Mouse (Mus musculus) layer of hippocampus, adult 9-11 months (tissue): ENCODE data around the gene Prepl.

Source experiments
- DNase-seq: peaks from one replicate; pipeline ENCODE4 v3.0.0; 2022

Prepl gene

DNA sequence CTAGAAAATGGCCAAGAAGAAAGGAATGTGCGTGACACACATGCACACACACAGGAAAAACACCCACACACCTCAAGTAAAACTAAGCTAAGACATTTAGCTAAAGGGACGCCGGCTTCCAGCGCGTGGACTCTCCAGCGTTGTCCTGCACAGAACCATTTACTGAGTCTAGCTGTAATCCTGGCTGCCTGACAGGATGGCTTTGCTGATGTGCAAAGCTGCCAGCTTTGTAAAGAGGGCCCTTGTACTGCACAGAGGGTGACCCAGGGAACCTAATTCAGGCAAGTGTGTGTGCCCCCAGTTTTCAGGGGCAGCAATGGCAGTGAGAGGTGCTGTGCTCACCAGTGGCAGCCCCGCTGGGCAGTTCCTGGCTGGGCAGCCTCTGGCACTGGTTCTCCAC, 22.7 kb downstream of the Prepl start:
- DNase-seq, result peak; percentile 33

DNA sequence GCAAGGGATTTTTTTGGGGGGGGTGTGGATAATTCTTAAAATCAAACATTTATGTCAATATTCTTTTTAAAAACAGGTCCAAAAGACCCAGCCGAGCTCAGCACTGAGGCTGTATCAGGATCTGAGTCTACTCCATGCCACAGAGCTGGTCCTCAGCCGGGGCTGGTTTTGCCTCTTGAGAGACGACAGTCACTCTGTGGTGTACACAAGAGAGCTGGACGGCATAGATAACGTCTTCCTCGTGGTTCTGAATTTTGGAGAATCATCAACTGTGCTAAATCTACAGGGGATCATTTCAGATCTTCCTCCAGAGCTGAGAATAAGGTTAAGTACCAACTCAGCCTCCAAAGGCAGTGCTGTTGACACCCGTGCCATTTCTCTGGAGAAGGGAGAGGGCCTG, 26.5 kb downstream of the Prepl start:
- no peak for DNase-seq

DNA sequence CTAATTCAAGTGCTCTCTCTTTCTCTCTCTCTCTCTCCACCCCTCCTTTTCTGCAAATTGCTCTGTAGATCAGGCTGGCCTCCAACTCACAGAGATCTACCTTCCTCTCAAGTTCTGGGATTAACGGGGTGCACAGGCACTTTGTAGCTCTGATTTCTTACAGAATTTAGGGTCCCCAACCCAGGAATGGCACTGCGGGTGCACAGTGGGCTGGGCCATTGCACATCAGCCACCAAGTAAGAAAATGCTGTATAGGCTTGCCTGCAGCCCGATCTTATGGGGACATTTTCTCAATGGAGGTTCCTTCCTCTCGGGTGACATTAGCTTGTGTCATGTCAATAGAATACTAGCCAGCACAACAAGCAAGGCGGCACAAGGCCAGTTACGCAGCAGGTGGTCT, 30.9 kb downstream of the Prepl start:
- no peak for DNase-seq

DNA sequence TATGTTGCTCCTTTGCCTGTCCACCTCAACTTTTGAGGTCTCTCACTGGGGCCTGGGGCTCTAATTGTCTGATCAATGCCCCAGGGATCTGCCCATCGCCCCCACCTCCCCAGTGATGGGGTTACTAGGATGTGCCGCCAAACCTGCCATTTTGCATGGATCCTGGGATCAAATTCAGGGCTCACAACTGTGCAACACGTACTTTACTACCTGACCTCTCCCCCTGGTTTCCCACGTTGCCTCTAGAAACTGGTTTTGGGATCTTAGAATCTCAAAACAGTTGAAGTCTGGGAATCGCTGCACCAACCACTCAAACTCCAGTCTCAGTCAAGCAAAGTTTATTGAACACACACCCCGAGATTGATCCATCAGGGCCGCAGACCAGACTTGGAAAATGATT, 31.8 kb downstream of the Prepl start:
- no peak for DNase-seq

DNA sequence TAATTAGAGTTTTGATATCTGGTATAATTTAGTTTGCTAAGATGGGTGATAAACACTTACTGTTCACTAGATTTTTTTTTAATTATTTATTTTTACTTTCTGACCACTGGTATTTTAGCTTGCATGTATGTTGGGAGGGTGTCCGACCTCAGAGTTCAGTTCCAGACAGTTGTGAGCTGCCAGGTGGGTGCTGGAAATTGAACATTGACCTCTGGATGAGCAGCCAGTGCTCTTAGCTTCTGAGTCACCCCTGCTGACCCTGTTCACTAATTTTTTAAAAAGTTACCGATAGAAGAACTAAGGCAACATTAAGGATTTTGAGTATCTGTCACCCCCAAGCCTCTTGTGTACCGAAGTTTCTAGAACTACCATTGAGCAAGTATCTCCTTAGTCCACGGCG, 41.7 kb downstream of the Prepl start:
- no peak for DNase-seq

DNA sequence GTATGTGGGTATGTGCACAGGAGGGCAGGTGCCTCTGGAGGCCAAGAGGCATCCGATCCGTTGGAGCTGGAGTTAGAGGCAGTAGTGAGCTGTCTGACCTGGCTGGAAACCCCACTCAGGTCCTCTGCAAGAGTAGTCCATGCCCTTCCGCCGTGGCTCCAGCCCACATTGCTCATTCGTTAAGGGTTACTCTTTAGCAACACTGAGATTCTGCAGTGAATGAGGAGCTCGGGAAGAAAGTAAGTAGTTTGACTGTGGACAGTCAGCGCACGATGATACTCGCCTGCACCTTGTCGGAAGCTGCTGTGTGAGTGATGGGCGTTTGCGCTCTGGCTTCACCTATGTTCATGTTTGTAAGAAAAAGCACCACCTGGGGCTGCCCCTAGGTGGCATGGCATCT, 44.9 kb downstream of the Prepl start:
- no peak for DNase-seq

DNA sequence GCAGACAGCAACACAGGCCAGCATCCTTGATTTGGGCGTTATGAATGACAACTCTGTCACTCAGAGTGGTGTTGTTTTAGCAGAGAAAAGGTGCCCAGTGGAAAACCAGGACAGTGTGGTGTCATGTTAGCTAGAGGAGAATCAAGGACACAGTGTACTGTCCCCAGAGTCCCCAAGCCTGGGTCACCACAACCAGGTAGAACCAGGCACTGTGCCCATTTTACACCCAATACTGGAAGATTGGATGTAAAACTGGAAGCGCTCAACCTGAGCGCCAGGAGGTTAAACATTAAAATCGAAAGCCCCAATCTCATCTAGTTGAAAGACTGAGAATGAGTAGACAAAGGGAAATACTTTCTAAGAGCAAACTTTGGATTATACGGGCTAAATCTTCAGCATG, 45.6 kb downstream of the Prepl start:
- no peak for DNase-seq

DNA sequence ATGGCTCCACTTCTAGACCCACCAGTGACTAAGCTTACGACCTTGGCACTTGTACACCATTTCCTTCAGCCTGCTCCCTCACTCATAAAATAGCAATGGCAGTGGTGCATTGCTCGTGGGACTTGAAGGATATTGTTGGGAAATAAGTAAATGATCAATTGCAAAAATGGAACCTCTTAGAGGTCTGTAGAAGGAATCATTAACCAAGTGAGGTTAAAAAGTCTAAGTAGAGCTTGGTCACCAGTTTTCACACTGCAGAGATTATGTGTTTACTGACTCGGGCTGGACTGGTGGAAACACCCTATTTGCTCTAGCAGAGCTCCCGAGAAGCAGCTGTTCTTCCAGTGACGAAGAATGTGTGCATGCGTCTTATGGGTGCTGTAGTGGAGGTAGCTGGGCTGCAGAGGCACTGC, 46.6 kb downstream of the Prepl start:
- no peak for DNase-seq

DNA sequence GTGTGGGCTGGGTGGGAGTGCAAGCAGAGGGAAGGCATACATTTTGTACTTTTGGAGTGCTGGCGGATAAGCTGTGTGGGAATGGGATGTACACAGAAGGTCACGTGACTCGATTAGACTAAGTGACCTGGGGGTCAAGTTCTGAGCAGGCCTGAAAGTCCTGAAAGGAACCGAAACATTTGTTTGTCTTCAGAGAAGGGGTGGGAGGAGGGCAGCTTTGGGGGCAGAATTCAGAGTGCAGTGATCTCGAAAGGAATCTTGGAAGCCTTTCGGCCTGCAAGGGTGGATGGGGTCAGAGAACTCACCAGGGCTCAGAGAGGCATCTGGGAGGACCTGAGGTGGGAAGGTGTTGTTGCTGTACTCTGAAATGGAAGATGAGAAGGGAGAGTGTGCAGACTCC, 47.6 kb downstream of the Prepl start:
- DNase-seq, result no peak

DNA sequence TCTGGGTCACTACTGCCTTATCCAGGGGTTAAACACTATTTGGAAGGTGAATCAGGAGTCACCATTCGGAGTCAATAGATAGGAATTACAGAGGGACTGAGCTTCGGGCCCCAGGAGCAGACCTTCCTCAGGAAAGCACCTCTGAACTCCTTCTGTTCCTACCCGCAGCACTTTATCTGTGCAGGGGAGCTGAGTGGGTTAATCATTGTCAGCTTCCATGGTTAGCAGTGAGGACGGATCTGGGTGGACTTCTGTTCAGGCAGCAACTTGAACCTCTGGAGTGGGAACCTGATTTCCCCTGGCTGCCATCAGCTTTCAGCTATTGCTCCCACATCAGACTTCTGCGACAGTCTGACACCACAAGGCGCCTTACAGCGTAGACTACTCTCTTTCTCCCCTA, 49.1 kb downstream of the Prepl start:
- no peak for DNase-seq

DNA sequence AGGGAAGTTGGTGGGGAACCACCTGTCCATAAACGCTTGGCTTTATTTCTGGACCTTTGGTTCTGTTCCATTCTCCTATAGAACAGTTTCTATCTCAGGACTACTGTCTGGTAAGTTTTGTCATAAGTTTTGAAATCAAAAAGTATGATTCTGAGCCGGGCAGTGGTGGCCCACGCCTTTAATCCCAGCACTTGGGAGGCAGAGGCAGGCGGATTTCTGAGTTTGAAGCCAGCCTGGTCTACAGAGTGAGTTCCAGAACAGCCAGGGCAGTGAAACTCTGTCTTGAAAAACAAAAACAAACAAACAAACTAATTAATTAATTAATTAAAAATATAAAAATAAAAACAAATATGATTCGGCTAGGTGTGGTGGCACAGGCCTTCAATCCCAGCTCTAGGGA, 51.3 kb downstream of the Prepl start:
- DNase-seq, result no peak

DNA sequence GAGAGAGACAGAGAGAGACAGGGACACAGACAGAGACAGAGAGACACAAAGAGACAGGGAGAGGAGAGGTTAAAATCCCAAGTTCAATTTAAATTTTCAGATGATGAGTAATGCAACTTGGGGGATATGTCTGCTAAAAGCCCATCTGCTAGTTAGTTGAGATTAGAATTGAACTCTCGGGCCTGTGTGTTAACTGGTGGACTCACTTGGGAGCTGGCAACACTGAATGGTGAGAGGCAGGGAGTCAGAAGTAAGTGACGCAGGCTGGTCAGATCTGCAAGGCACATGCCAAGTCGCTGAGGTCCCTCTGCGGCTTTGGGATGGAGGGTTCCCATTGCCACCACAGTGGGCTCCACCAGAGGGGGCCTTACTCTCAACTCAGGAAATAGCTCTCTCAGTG, 51.7 kb downstream of the Prepl start:
- DNase-seq, result no peak

DNA sequence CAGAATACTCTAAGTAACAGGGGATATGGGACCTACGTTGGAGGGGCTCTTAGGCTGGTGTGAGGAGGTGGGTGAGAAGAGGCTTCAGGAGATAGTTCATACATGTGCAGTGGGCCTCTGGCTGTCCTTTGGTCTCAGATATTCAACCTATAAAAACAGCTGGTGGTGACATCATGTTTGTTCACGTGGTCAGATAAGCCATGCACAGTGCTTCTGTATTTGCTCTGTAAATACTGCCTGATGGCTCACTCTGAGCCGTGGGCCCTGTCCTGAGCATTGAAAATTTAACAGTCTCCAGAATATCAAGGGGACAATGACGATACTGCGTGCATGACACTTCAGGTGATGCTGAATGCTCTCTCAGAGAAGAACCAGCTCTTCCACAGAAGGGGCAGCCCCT, 52.2 kb downstream of the Prepl start:
- no peak for DNase-seq

DNA sequence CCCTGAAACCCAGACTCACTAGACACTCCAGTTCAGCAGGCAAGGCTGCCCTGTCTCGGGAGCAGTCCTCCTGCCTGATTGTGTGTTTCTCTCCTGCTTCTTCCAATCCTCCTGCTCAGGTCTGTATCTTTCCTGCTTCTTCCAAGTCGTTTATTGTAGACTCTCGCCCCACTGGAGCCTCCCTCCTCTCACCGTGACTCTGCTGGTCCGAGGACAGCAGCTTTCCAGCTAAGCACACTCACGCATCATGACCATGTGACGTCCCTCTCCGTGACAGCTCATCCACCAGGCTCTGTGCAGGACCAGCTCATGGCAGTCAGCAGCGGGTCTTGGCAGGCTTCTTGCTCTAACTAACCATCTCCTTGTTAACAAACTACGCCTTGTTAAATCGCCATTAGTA, 56.0 kb downstream of the Prepl start:
- peak; percentile 22 for DNase-seq

DNA sequence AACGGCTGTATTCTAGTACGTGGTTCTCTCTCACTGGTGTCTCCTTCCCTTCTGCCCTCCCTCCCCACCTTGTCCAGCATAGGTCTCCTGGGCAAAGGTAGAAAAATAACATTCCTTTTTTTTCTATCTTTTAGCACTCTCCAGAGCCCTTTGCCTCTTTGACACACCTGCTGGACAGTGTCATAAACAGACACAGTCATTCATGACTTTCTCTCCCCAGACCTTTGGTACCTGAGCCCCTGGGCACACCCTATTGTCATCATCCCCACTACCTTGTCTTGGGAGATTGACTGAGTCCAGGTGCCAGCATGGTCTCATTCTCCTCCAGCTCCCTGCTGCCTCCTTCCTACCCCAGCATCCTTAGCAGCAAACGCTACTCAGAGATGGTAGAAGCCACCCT, 57.0 kb downstream of the Prepl start:
- DNase-seq, result no peak

DNA sequence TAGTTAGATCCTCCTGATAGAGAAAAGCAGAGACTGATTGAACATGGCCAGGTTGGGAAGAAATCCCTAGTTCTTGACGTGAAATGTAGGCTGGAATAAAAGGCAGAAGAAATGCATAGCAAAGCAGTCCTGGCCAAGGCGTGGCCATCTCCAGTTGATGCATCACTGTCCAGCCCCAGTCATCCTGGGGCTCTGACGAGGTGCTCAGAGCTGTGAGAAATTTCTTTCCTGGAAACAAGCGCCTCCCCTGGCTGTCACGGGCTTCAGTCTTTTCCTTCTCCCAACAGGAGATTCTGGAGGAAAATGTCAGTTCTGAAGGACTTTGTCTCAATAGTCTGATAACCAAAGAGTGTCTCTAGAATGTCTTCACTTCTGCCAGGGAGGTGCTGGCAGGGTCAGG, 59.4 kb downstream of the Prepl start:
- DNase-seq, result no peak

DNA sequence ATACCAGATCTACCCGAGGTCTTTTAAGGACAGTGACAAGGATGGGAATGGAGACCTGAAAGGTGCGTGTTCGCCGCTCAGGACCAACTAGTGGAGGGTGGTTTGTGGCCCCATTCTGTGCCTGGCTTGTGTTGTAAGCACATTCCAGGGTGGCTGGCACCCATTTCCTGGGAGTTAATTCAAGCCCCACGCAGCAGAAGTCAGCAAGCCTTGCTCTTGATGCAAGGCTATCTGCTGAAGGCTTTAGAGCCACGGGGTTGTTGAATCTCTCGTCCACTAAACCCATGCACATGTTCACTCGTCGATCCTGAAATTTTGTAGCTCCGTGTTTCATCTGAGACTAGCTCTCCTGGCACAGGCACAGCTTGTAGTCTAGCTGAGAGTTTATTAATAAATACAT, 61.2 kb downstream of the Prepl start:
- no peak for DNase-seq

DNA sequence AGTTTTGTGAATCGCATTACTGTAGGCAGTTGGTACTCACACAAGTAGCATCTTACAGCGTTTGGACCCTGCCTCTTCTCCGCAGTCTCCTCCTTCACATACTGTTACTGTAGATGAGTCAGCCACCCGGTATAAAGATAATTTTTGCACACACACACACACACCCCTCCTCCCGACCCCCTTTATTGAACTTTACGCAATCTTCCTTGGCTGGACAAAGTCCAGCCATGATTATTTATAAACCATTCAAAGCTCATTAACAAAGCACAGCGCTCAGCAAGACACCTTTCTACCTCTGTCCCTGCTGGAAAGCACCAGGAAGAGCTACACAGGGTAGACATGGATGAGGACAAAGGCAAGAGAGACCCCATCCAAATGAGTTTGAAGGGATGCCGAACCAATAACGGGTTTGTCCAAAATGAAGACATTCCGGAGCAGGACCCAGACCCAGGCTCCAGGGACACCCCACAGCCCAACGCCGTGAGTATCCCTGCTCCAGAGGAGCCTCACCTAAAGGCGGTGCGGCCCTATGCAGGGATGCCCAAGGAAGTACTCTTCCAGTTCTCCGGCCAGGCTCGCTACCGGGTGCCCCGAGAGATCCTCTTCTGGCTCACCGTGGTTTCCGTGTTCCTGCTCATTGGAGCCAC, 61.8 kb downstream of the Prepl start, which contains the start of gene Slc3a1:
Gene Slc3a1 (plus strand): TSS at position 284 of the 647 bp plus-strand sequence.
- DNase-seq, result no peak

DNA sequence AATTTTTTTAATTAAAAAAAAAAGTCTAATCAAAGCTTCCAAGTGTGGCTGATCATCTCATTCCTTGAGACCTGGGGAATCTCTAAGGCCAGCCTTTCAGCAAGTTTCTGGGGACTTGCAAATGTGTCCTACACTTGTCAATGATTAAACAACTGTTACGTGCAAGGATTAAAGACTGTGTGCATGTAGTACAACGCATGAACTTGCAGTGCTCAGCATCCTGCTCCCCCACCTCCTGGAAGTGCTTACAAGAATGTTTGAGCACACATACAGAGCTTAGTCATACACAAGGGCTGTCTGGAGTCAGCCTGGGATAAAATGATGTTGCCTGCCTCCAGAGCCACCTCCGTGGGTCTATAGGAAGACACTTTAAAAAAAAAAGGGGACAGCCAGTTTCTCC, 62.8 kb downstream of the Prepl start:
- DNase-seq, result no peak

DNA sequence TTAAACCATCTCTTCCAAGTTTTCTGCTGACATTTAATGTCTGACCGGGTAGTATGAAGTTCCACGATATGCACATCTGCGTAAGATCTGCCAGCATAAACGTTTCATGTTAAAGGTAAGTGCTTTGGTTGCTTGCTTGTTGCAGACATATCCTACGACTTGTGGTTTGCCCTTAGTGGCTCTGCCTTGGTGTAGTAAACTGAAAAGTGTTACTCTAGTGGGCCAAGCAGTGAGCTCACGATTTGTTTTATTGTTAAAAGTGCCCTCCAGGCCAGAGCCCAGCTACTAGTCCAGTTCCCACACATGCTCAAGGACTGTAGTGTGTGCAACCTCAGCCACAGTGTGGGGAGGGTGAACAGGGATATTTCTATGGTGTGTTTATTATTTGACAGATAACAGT, 63.6 kb downstream of the Prepl start:
- no peak for DNase-seq

DNA sequence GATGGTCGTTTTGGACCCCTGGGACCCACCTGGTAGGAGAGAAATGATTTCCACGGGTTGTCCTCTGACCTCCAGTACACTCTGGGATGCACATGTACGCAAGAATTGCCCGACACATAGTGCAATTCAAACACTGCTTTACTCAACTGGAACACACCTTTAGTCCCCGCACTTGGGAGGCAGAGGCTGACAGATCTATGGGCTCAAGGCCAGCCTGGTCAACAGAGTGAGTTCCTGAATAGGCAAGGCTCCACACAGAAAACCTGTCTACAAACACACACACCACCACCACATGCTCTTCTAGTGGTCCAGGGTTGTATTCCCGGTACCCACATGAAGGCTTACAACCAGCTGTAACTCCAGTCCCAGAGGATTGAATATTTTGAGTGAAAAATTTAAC, 64.9 kb downstream of the Prepl start:
- DNase-seq, result no peak

DNA sequence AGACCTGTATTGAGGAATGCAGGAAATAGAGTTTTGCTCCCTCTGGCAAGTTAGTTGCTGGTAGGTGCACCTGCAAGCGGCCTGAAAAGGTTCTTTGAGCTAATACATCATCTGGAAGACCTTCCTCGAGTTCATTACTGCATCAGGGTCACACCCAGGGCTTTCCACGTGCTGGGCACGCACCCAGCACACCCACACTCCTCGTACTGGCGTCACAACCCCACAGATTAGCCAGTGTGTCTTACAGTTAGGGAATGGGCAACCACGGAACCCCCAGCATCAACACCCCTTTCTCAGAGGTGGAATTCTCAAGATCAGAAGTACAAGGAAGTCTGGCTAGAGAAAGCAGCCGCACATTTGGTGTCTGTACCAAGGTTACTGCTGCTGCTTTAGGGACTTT, 65.8 kb downstream of the Prepl start:
- DNase-seq, result no peak

DNA sequence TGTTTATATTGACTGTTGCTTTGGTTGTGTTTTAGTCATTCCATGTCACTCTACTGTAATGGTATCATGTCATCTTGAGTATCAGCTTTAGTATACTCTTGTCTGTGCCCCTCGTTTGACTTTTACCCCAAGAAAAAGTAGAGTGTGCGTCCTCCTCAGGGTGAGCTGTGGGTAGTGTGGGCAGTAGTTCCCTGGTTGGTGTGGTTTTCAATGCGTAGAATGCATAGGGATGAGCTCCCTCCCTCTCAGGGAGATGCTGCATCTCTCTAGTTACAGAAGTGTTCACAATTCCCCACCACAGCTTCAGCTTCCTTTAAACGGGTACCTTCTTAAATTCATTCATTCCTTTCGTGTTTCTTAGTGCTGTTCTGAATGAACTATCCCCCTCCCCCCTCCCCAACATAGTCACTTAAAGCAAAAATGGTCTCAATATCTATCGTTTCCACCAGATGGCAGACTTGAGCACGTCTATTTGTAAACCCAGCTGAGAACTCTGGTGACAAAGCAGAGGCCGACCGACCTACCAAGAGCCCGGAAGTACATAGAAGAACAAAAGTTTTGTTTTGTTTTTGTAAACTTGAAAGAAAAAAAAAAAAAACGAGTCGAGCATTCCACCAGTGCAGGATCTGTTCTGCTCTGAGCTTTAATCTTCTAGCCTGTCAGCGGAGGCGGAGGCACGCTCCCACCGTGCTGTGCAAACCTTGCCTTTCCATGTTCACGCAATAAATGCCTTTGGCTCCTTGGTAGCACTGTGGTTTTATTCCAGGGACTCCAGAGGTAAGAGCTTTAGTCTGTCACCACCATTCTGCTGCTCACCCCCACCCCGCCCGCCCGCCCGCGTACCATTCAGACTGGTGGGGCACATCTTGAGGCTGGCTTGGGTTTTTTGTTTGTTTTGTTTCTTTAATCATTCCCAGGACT, 66.5 kb downstream of the Prepl start:
- peak; percentile 52 for DNase-seq

DNA sequence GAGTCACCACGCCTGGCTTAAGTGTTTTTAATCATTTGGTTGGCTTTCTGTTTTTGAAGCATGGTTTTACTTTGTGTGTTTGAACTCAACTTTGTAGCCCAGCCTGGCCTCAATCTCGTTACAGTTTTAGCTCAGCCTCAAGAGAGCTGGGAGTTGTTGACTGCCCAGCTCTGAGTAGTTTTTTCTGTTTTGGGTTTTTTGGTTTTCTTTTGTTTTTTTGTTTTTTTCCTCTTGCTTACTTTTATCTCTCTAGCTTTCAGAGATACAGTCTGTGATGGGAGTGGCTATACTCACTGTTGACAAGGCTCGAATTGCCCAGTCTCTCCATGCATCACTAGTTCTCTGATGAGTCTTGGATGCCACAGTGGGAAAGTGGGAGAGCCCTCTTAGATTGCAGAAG, 69.7 kb downstream of the Prepl start:
- DNase-seq, result no peak

DNA sequence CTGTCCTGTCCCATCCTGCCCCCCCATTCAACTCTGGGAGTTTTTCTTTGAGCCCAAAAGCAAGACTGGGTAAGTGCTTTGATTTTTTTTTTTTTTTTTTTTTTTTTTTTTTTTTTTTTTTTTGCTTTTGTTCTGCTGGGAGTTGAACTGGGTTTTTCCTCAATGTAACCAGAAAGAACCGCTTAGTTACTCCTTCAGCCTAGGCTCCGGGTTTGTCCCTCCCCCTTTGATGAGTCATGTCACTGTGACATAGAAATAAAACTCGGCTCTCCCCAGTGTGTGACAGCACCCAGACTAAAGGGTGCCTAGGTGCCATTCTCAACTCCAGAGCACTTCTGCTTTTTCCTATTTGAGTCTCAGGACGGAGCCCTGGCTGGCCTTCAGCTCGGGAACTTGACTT, 71.2 kb downstream of the Prepl start:
- DNase-seq, result peak; percentile 12
